Comparison of ENCODE assay signal across 15 mouse cellular contexts in the genomic region with DNA sequence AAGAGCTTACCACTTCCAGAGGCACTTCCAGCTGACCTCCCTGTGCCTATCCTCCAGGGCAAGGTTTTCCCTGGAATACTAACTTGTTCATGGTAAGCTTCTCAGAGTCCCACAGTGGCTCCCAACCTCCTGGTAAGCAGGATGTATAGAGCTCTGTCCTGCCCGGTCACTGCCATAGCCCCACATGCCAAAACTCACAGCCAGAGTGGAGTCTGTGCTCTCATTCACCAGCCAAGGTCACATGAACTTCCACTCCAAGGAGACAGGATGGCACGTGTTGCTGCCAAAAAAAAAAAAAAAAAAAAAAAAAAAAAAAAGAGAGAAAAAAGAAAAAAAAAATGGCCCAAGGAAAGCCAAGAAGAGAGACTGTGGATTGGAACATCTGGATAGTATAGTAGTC. TPM values are rescaled to one million over a fixed set of nuclear protein-coding genes. Genes with fewer than 3 reads are reported as not detected.
"Had no signal": no experiment of that assay in that cellular context is flagged by ENCODE, and none has a peak within 500 bp of the region (broad histone marks: within the 10 kb centered on the region; RNA-seq: fewer than 3 reads in every experiment).

No protein-coding gene starts in this region.

- ATAC-seq: liver, embryonic 12.5 days; midbrain, embryonic 15.5 days had no signal

- H3K4me3 ChIP-seq: layer of hippocampus, adult 2 months; liver, embryonic 12.5 days; lung, embryonic 15.5 days; megakaryocyte, embryonic 14.5 days; midbrain, embryonic 15.5 days; neural tube, embryonic 13.5 days; stomach, embryonic 15.5 days had no signal

- H3K27me3 ChIP-seq: liver, embryonic 12.5 days; lung, embryonic 15.5 days; midbrain, embryonic 15.5 days; neural tube, embryonic 13.5 days; stomach, embryonic 15.5 days had no signal

- H3K27ac ChIP-seq: layer of hippocampus, adult 2 months; liver, embryonic 12.5 days; lung, embryonic 15.5 days; macrophage; midbrain, embryonic 15.5 days; neural tube, embryonic 13.5 days; stomach, embryonic 15.5 days had no signal

- H3K9ac ChIP-seq: liver, embryonic 12.5 days; lung, embryonic 15.5 days; midbrain, embryonic 15.5 days; neural tube, embryonic 13.5 days; stomach, embryonic 15.5 days had no signal

- H3K4me1 ChIP-seq: liver, embryonic 12.5 days; lung, embryonic 15.5 days; megakaryocyte, embryonic 14.5 days; midbrain, embryonic 15.5 days; stomach, embryonic 15.5 days had no signal

- DNase-seq: kidney, adult 9 months; kidney, postnatal 4 days; left cerebral cortex, postnatal 4 days; lung, postnatal 14 days; right cerebral cortex, postnatal 14 days; thymus, postnatal 4 days had no signal

- H3K9me3 ChIP-seq: liver, embryonic 12.5 days; lung, embryonic 15.5 days; megakaryocyte, embryonic 14.5 days; midbrain, embryonic 15.5 days; neural tube, embryonic 13.5 days; stomach, embryonic 15.5 days had no signal

- H3K36me3 ChIP-seq: liver, embryonic 12.5 days; lung, embryonic 15.5 days; midbrain, embryonic 15.5 days; neural tube, embryonic 13.5 days; stomach, embryonic 15.5 days had no signal

- H3K4me2 ChIP-seq: liver, embryonic 12.5 days; lung, embryonic 15.5 days; midbrain, embryonic 11.5 days; midbrain, embryonic 15.5 days; neural tube, embryonic 13.5 days; stomach, embryonic 15.5 days had no signal

RNA-seq across cellular contexts. Expression of a gene that starts 39.2 kb away (rescaled TPM):
- polyA plus RNA-seq: macrophage had no signal
